Mouse (Mus musculus) erythroblast, embryonic 14.5 days (primary cell): ENCODE data around the gene Galt.
"Not testable (repeated sequence)": the region's sequence is repeated elsewhere in the genome, so short reads cannot be mapped to it uniquely, and the experiment has no call there.

Experiments
- GATA1 ChIP-seq: IDR thresholded peaks from 2 replicates; pipeline ENCODE4 v1.6.1; 2012; ENCODE audit warnings: low read length, inconsistent platforms, mixed read lengths
- TAL1 ChIP-seq: IDR thresholded peaks from 3 replicates; pipeline ENCODE4 v1.6.1; 2012; ENCODE audit warnings: low read length, inconsistent platforms, mixed read lengths

DNA sequence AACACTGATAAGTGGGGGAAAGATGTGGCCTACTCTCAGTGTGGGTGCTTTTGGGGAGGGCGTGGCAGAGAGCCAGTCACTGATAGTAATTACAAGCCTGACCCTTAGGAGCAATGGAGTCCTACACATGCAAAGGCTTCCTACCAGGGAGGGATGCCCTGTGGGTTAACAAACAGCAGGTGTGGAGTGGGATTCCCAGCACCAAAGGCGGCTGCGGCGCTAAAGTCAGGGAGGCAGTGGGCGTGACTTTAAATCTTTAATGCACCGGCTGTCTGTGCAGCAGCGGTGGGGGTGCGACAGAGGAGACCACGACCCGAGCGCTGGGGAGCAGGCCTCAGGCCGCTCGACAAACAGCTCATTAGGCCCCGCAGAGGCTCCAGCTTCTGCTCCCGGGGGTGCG, 17.9 kb downstream of the Galt start:
- TF ChIP-seq TAL1, GATA1: not testable (repeated sequence)
